Mouse (Mus musculus) liver (tissue): Measurements from ENCODE around the gene Psenen.

Experiments
- DNase-seq: peaks from one replicate; pipeline ENCODE4 v3.0.0-alpha.2; 2020; ENCODE audit warnings: mixed read lengths

Psenen gene

GRCm38 (mm10) chr7:30588676-30589434, 25.4 kb upstream of the Psenen start, which contains the start of gene Kmt2b:
TSS of gene Kmt2b (minus strand) at chr7:30588726.
- peak; percentile 98 for DNase-seq

- DNase-seq = peak; percentile 59
Observed at GRCm38 (mm10) chr7:30587842-30588667, 24.6 kb upstream of the Psenen start.

- DNase-seq = no peak
Observed at GRCm38 (mm10) chr7:30586455-30587020, 23.1 kb upstream of the Psenen start.

GRCm38 (mm10) chr7:30585170-30585569, 21.7 kb upstream of the Psenen start:
- no peak for DNase-seq

- DNase-seq = no peak
Observed at GRCm38 (mm10) chr7:30584339-30584738, 20.9 kb upstream of the Psenen start.

- DNase-seq = no peak
Observed at GRCm38 (mm10) chr7:30581547-30581946, 18.1 kb upstream of the Psenen start.

- DNase-seq = no peak
Observed at GRCm38 (mm10) chr7:30579950-30580349, 16.5 kb upstream of the Psenen start.

GRCm38 (mm10) chr7:30572969-30573368, 9.5 kb upstream of the Psenen start:
- DNase-seq = no peak

GRCm38 (mm10) chr7:30572389-30572788, 9.0 kb upstream of the Psenen start:
- DNase-seq = no peak

- no peak for DNase-seq
Observed at GRCm38 (mm10) chr7:30567555-30567954, 4.1 kb upstream of the Psenen start.

- DNase-seq = no peak
Observed at GRCm38 (mm10) chr7:30566033-30566432, 2.6 kb upstream of the Psenen start.

- DNase-seq = no peak
Observed at GRCm38 (mm10) chr7:30564970-30565571, 1.6 kb upstream of the Psenen start, which contains the start of gene Igflr1. TSS of gene Igflr1 (plus strand) at chr7:30565427.

- DNase-seq = no peak
Observed at GRCm38 (mm10) chr7:30563906-30564280, 466 bp upstream of the Psenen start.

GRCm38 (mm10) chr7:30562526-30563116, 806 bp downstream of the Psenen start:
- DNase-seq = no peak

GRCm38 (mm10) chr7:30560296-30560695, 3.1 kb downstream of the Psenen start:
- no peak for DNase-seq

- peak; percentile 95 for DNase-seq
Observed at GRCm38 (mm10) chr7:30559443-30559954, 3.9 kb downstream of the Psenen start, which contains the start of gene Lin37. TSS of gene Lin37 (minus strand) at chr7:30559838.

- peak; percentile 56 for DNase-seq
Observed at GRCm38 (mm10) chr7:30558656-30559442, 4.6 kb downstream of the Psenen start.

- DNase-seq = no peak
Observed at GRCm38 (mm10) chr7:30557901-30558514, 5.4 kb downstream of the Psenen start.

GRCm38 (mm10) chr7:30556894-30557536, 6.4 kb downstream of the Psenen start:
- no peak for DNase-seq

- DNase-seq = no peak
Observed at GRCm38 (mm10) chr7:30553810-30554584, 9.4 kb downstream of the Psenen start.
